Mouse (Mus musculus) heart, embryonic 14.5 days (tissue): ENCODE measurements around the gene Chac1. TPM values are rescaled to one million over a fixed set of nuclear protein-coding genes. Genes with fewer than 3 reads are reported as not detected.

ENCODE experiments used
- ATAC-seq: fragments of 200-750 bp; cut with Nextera tagmentation; 2 replicates; pipeline ENCODE4 v1.8.0; 2017; ENCODE audit warnings: low read depth, moderate TSS enrichment; ENCODE audit not compliant: insufficient number of reproducible peaks, insufficient read depth, low FRiP score
- H3K27ac ChIP-seq, 2 experiments: fragments of 200-500 bp in 1 of 2; fragments of 300-500 bp in 1 of 2; sonication (generic) in 1 of 2; replicated peaks in 1 of 2; 2 replicates each; pipeline ENCODE4 v1.5.1; 2012 to 2014; ENCODE audit warnings: low read depth in 2 of 2, low read length in 2 of 2, control low read depth in 1 of 2, mild to moderate bottlenecking in 1 of 2, mixed read lengths in 1 of 2; ENCODE audit not compliant: control insufficient read depth in 1 of 2, insufficient read depth in 1 of 2
- H3K27me3 ChIP-seq: fragments of 300-500 bp; sonication (generic); 2 replicates; pipeline ENCODE4 v1.6.1; 2014; ENCODE audit warnings: mild to moderate bottlenecking, low read length, control low read depth; ENCODE audit not compliant: control insufficient read depth, insufficient read depth
- H3K36me3 ChIP-seq: fragments of 300-500 bp; sonication (generic); 2 replicates; pipeline ENCODE4 v1.6.1; 2014; ENCODE audit warnings: mild to moderate bottlenecking, control low read depth, low read length, mixed read lengths; ENCODE audit not compliant: control insufficient read depth, insufficient read depth
- H3K4me1 ChIP-seq, 2 experiments: fragments of 200-500 bp in 1 of 2; fragments of 300-500 bp in 1 of 2; sonication (generic) in 1 of 2; 2 replicates each; pipeline ENCODE4 v1.6.1; 2012 to 2014; ENCODE audit warnings: low read length in 2 of 2, control low read depth in 1 of 2, mixed read lengths in 1 of 2; ENCODE audit not compliant: control insufficient read depth in 2 of 2, insufficient read depth in 2 of 2
- H3K4me2 ChIP-seq: fragments of 300-500 bp; sonication (generic); 2 replicates; pipeline ENCODE4 v1.6.1; 2014; ENCODE audit warnings: mild to moderate bottlenecking, low read length
- H3K4me3 ChIP-seq, 2 experiments: fragments of 200-500 bp in 1 of 2; fragments of 300-500 bp in 1 of 2; sonication (generic) in 1 of 2; 2 replicates each; pipeline ENCODE4 v1.5.1; 2012 to 2014; ENCODE audit warnings: low read length in 2 of 2, mild to moderate bottlenecking in 2 of 2, control low read depth in 1 of 2, low read depth in 1 of 2, moderate library complexity in 1 of 2; ENCODE audit not compliant: control insufficient read depth in 1 of 2, insufficient read depth in 1 of 2
- H3K9ac ChIP-seq: fragments of 300-500 bp; sonication (generic); 2 replicates; pipeline ENCODE4 v1.6.1; 2014; ENCODE audit warnings: mild to moderate bottlenecking, low read length
- H3K9me3 ChIP-seq: fragments of 300-500 bp; sonication (generic); 2 replicates; pipeline ENCODE4 v1.6.1; 2016; ENCODE audit warnings: low read length, control low read depth; ENCODE audit not compliant: control insufficient read depth
- WGBS: fragments of 180-500 bp; shearing (Covaris S2); extraction: QIAGEN DNeasy Blood & Tissue Kit; methylation state at CpG from one replicate; pipeline ENCODE4 v1.1.7; 2014; 5-methylcytosine and 5-hydroxymethylcytosine counted together
- polyA plus RNA-seq: library from polyadenylated mRNA; unstranded; fragments of >200 nt; fragmentation: Nextera tagmentation; extraction: Ambion mirVana; gene quantifications from 2 replicates; pipeline ENCODE4 v1.2.1, GENCODE M21; 2014

Gene Chac1
- polyA plus RNA-seq, 1 experiment from 2014 or later, result 0.32 TPM

DNA sequence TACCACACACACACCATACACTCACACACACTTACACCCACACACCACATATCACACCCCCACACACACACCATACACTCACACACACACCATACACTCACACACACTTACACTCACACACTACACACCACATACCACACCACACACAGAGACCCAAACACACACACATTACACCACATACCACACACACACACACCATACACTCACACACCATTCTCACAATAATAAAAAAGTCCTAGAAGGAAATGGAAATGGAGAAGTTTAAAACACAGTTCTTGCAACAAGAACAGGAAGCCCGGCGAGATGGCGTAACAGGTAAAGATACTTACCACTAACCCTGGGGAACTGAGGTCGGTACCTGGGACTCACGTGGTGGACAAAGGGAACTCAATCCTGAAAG lies 5.8 kb downstream of the Chac1 start:
- ATAC-seq, result no peak
- 89% methylated on average over 5 of the region's 5 CpGs for WGBS
- Histone ChIP-seq H3K27me3 (peaks cover 4% of the 10 kb centered on the region; the same call in 1 of the 2 replicates), H3K4me3 (no peak overlapping the region), H3K4me2 (no peak overlapping the region), H3K4me1 (no peaks in the 10 kb centered on the region), H3K9ac (no peak overlapping the region), H3K27ac (no peak overlapping the region), H3K9me3 (peaks cover 8% of the 10 kb centered on the region), H3K36me3 (no peaks in the 10 kb centered on the region)

DNA sequence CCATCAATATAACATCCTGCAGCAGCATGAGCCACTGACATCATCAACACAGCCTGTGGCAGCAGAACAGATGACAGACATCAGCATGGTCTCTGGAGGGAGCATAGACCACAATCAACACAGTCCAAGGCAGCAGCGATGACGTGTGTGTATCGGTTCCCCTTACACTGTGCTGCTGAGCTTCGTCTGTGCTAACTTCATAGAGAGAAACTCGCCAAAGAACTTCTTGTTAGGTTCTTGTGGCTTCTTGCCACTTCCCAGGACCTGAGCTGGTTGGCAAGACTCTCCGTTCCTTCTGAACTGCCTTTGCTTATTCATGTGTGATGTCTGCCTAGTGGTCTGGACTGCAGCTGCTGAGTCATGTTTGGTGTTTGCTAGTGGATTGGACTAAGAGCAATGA lies 7.2 kb downstream of the Chac1 start:
- H3K4me3 ChIP-seq, result no peak overlapping the region
- H3K36me3 ChIP-seq, result no peaks in the 10 kb centered on the region
- no peaks in the 10 kb centered on the region for H3K4me1 ChIP-seq
- H3K27ac ChIP-seq, result no peak overlapping the region
- no peaks in the 10 kb centered on the region for H3K27me3 ChIP-seq
- H3K9ac ChIP-seq, result no peak overlapping the region
- ATAC-seq, result no peak
- no peak overlapping the region for H3K4me2 ChIP-seq
- 76% methylated on average over 6 of the region's 6 CpGs for WGBS
- H3K9me3 ChIP-seq, result peaks cover 8% of the 10 kb centered on the region

DNA sequence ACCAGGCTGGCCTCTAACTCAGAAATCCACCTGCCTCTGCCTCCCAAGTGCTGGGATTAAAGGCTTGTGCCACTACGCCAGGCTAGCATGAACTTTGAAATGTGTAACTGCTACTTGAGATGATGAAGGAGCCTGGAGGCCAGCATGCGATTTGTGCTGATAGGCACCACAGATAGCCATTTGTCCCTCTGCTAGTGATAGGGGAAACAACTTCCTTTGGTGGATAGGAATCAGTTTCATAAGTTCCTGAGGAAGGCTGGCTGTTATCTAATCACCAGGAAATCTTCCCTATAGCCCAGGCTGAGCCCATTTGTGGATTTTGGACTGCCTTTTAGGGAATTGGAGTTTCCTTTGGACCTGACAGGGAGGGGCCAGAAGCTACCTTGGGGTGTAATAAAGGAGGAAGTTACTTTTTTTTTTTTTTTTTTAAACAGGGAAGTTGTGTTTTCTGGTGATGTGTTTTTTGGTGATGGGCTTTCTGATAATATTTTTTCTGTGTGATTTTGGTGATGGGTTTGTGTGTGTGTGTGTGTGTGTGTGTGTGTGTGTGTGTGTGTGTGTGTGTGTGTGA lies 8.8 kb downstream of the Chac1 start:
- Histone ChIP-seq H3K9me3 (peaks cover 8% of the 10 kb centered on the region), H3K4me3 (no peak overlapping the region)
- 64% methylated on average over 2 of the region's 2 CpGs for WGBS

DNA sequence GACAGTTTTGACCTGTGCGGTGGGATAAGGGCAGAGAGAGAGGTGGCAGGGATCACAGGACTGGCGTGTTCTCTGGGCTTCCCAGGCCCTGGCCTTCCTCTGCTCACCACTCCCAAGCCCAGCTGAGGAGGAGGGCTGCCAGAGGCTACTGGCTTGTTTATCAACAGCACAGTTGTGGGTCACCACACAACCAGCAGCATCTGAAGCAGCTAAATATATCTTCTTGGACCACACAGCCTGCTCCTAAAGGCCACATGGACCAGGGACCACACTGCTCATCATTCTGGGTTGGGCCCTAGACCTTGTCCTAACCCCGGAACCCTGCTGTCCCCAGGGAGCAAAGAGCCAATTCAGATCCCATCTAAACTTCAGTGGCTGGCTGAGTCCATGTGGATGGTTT lies 13.9 kb downstream of the Chac1 start:
- H3K9me3 ChIP-seq, result peaks cover 8% of the 10 kb centered on the region
- no peak overlapping the region for H3K27ac ChIP-seq
- H3K4me1 ChIP-seq, result no peaks in the 10 kb centered on the region
- H3K27me3 ChIP-seq, result no peaks in the 10 kb centered on the region
- peaks cover 16% of the 10 kb centered on the region for H3K36me3 ChIP-seq
- H3K4me2 ChIP-seq, result no peak overlapping the region
- no peak for ATAC-seq
- no peak overlapping the region for H3K4me3 ChIP-seq
- no peak overlapping the region for H3K9ac ChIP-seq
- WGBS, result 76% methylated on average over 3 of the region's 3 CpGs

More for the DNA sequence above, 8.8 kb downstream of the Chac1 start:
- Histone ChIP-seq H3K27me3 (no peaks in the 10 kb centered on the region), H3K9ac (no peak overlapping the region), H3K27ac (no peak overlapping the region), H3K36me3 (no peaks in the 10 kb centered on the region), H3K4me1 (no peaks in the 10 kb centered on the region), H3K4me2 (no peak overlapping the region)
- no peak for ATAC-seq

DNA sequence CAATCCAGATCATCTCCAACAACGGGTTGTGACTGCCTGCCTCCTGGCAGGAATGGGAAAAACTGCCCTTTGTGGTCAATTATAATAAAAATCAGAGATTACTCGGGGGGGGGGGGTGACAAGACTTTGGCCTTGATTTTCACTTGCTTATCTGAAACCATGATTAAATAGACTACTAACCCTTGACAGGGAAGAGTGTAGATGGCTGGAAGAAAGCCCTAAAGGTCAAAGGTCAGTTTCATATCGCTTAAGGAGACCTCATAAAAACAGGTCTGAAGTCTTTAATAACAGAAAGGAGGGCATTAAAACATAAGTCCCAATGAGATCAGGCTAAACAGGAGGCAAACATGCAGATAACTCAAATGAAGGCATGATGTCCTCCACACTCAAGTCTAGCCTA lies 16.3 kb downstream of the Chac1 start:
- H3K36me3 ChIP-seq, result peaks cover 38% of the 10 kb centered on the region
- no peak overlapping the region for H3K27ac ChIP-seq
- H3K9ac ChIP-seq, result no peak overlapping the region
- 80% methylated on average over 3 of the region's 3 CpGs for WGBS
- H3K4me3 ChIP-seq, result no peak overlapping the region
- no peaks in the 10 kb centered on the region for H3K27me3 ChIP-seq
- ATAC-seq, result no peak
- H3K4me2 ChIP-seq, result no peak overlapping the region
- H3K9me3 ChIP-seq, result no peaks in the 10 kb centered on the region
- no peaks in the 10 kb centered on the region for H3K4me1 ChIP-seq

DNA sequence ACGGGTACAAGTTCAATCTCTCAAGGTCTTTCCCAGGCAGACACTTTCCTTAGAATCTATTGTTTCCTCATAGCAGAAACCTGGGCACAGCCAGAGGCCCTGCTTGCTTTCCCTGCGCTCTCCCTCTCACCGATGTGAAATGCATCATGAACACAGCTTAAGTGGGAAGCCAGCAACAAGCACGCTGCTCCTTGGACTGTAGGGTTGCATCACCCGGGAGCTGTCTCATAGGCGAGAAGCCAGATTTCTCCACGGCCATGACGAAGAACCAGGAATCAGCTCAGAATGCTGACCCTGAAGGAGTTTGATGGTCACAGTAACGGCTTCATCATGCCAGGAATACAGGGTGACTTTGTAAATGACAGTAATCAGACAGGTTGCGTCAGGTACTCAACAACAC lies 19.1 kb downstream of the Chac1 start:
- peaks cover 65% of the 10 kb centered on the region for H3K36me3 ChIP-seq
- no peak for ATAC-seq
- H3K9me3 ChIP-seq, result no peaks in the 10 kb centered on the region
- H3K4me1 ChIP-seq, result no peaks in the 10 kb centered on the region
- H3K27me3 ChIP-seq, result no peaks in the 10 kb centered on the region
- H3K9ac ChIP-seq, result no peak overlapping the region
- no peak overlapping the region for H3K4me2 ChIP-seq
- H3K27ac ChIP-seq, result no peak overlapping the region
- 93% methylated on average over 10 of the region's 10 CpGs for WGBS
- H3K4me3 ChIP-seq, result no peak overlapping the region

DNA sequence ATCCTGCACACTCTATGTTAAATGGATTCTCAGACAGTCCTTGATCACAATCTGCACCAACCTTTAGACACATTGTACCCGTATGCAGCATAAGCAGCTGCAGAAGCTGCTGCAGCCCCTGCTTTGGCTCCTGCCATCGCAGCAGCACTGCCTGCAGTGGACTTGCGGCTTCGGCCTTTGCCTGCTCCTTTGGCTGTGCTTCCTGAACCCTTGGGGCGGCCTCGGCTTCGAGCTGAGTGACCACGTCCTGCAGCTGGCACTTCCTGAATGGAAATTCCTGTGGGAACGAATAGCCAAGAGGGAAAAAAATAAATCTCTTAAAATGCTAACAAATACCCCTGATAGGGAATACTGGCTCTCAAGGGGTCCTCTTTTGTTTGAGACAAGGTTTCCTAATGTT lies 26.3 kb downstream of the Chac1 start:
- Histone ChIP-seq H3K27ac (peak overlapping the region; percentile 28 to 35; a peak in 2 of 4 replicates), H3K4me2 (no peak overlapping the region), H3K9me3 (no peaks in the 10 kb centered on the region), H3K36me3 (peaks cover 100% of the 10 kb centered on the region), H3K4me3 (no peak overlapping the region), H3K27me3 (no peaks in the 10 kb centered on the region), H3K9ac (no peak overlapping the region), H3K4me1 (peaks cover 0 to 2% of the 10 kb centered on the region in 2 experiments; a peak in 1 of 4 replicates)
- ATAC-seq, result no peak
- 75% methylated on average over 9 of the region's 9 CpGs for WGBS

DNA sequence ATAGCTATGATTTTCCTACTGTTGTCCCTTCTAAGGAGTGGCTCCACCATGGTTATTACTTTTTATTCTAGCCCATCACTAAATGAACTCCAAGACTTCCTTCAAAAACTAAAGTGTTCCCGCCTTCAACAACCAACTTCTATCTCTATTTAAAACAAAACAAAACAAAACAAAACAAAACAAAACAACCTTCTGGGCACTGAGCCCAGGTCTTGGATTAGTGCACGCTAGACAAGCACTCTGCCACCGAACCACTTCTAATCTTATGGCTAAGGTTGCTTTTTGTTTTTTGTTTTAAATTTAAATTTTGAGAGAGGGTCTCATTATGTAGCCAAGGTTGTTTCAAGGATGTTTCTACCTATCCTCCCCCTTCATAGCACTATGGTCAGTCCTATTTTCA lies 26.8 kb downstream of the Chac1 start:
- H3K27ac ChIP-seq, result no peak overlapping the region
- H3K36me3 ChIP-seq, result peaks cover 100% of the 10 kb centered on the region
- no peak for ATAC-seq
- 70% methylated on average over 3 of the region's 3 CpGs for whole genome bisulfite sequencing
- no peak overlapping the region for H3K9ac ChIP-seq
- peaks cover 0 to 2% of the 10 kb centered on the region in 2 experiments; a peak in 1 of 4 replicates for H3K4me1 ChIP-seq
- no peak overlapping the region for H3K4me3 ChIP-seq
- no peaks in the 10 kb centered on the region for H3K9me3 ChIP-seq
- H3K27me3 ChIP-seq, result no peaks in the 10 kb centered on the region
- no peak overlapping the region for H3K4me2 ChIP-seq
